Mouse (Mus musculus): ENCODE measurements around the gene Itpa. TPM values are rescaled to one million over a fixed set of nuclear protein-coding genes. Genes with fewer than 3 reads are reported as not detected.

Gene Itpa
- polyA plus RNA-seq, 1 experiment from 2014 or later: 145 TPM

- Histone ChIP-seq H3K4me2 (no peak overlapping the region), H3K27me3 (peaks cover 8% of the 10 kb centered on the region), H3K27ac (no peak overlapping the region), H3K4me1 (no peaks in the 10 kb centered on the region), H3K36me3 (replicated peaks) (peaks cover 8% of the 10 kb centered on the region), H3K9me3 (no peaks in the 10 kb centered on the region), H3K9ac (no peak overlapping the region), H3K4me3 (replicated peaks) (no peak overlapping the region)
- 69% methylated on average over 9 of the region's 9 CpGs for WGBS
- ATAC-seq (ENCODE audit: low FRiP score): no peak
These were observed 36.9 kb downstream of the Itpa start for GRCm38 (mm10) chr2:130704040-130705001.

GRCm38 (mm10) chr2:130705178-130705577 is 37.8 kb downstream of the Itpa start:
- peaks cover 16% of the 10 kb centered on the region for H3K36me3 ChIP-seq (replicated peaks)
- H3K27me3 ChIP-seq: peaks cover 2% of the 10 kb centered on the region; the same call in 1 of the 2 replicates
- H3K9me3 ChIP-seq: no peaks in the 10 kb centered on the region
- H3K27ac ChIP-seq: no peak overlapping the region
- 69% methylated on average over 6 of the region's 6 CpGs for WGBS
- H3K4me3 ChIP-seq (replicated peaks): no peak overlapping the region
- no peak overlapping the region for H3K9ac ChIP-seq
- H3K4me2 ChIP-seq: no peak overlapping the region
- no peak for ATAC-seq (ENCODE audit: low FRiP score)
- H3K4me1 ChIP-seq: no peaks in the 10 kb centered on the region

GRCm38 (mm10) chr2:130706602-130707001 is 39.2 kb downstream of the Itpa start:
- Histone ChIP-seq H3K9me3 (no peaks in the 10 kb centered on the region), H3K27me3 (no peaks in the 10 kb centered on the region), H3K4me3 (replicated peaks) (no peak overlapping the region), H3K27ac (no peak overlapping the region), H3K4me1 (no peaks in the 10 kb centered on the region), H3K36me3 (replicated peaks) (peaks cover 30% of the 10 kb centered on the region), H3K9ac (no peak overlapping the region), H3K4me2 (no peak overlapping the region)
- WGBS: 71% methylated on average over 4 of the region's 4 CpGs
- no peak for ATAC-seq (ENCODE audit: low FRiP score)

- Histone ChIP-seq H3K4me1 (no peaks in the 10 kb centered on the region), H3K36me3 (replicated peaks) (peaks cover 35% of the 10 kb centered on the region), H3K9me3 (no peaks in the 10 kb centered on the region), H3K4me3 (replicated peaks) (no peak overlapping the region), H3K27ac (no peak overlapping the region), H3K27me3 (no peaks in the 10 kb centered on the region), H3K4me2 (no peak overlapping the region), H3K9ac (no peak overlapping the region)
- WGBS: 64% methylated on average over 10 of the region's 10 CpGs
- no peak for ATAC-seq (ENCODE audit: low FRiP score)
These were observed 39.6 kb downstream of the Itpa start for GRCm38 (mm10) chr2:130707057-130707456.

GRCm38 (mm10) chr2:130717951-130718350 is 50.5 kb downstream of the Itpa start:
- H3K9ac ChIP-seq: no peak overlapping the region
- no peak overlapping the region for H3K27ac ChIP-seq
- no peak overlapping the region for H3K4me2 ChIP-seq
- no peaks in the 10 kb centered on the region for H3K9me3 ChIP-seq
- H3K4me3 ChIP-seq (replicated peaks): no peak overlapping the region
- no peak for ATAC-seq (ENCODE audit: low FRiP score)
- 76% methylated on average over 6 of the region's 6 CpGs for WGBS
- no peaks in the 10 kb centered on the region for H3K27me3 ChIP-seq
- no peaks in the 10 kb centered on the region for H3K4me1 ChIP-seq
- H3K36me3 ChIP-seq (replicated peaks): peaks cover 58% of the 10 kb centered on the region

- Histone ChIP-seq H3K4me3 (replicated peaks) (no peak overlapping the region), H3K27ac (no peak overlapping the region), H3K9me3 (no peaks in the 10 kb centered on the region), H3K27me3 (no peaks in the 10 kb centered on the region), H3K4me1 (no peaks in the 10 kb centered on the region), H3K9ac (no peak overlapping the region), H3K36me3 (replicated peaks) (peaks cover 75% of the 10 kb centered on the region), H3K4me2 (no peak overlapping the region)
- 80% methylated on average over 4 of the region's 4 CpGs for WGBS
- no peak for ATAC-seq (ENCODE audit: low FRiP score)
These were observed 57.0 kb downstream of the Itpa start for GRCm38 (mm10) chr2:130724369-130724768.

- Histone ChIP-seq H3K4me3 (replicated peaks) (no peak overlapping the region), H3K27me3 (no peaks in the 10 kb centered on the region), H3K4me2 (no peak overlapping the region), H3K36me3 (replicated peaks) (peaks cover 93% of the 10 kb centered on the region), H3K4me1 (no peaks in the 10 kb centered on the region), H3K9ac (no peak overlapping the region), H3K27ac (no peak overlapping the region), H3K9me3 (no peaks in the 10 kb centered on the region)
- 94% methylated on average over 1 of the region's 1 CpGs for WGBS
- no peak for ATAC-seq (ENCODE audit: low FRiP score)
These were observed 60.3 kb downstream of the Itpa start for GRCm38 (mm10) chr2:130727752-130728151.

- 97% methylated on average over 2 of the region's 2 CpGs for WGBS
- H3K9me3 ChIP-seq: no peaks in the 10 kb centered on the region
- no peak for ATAC-seq (ENCODE audit: low FRiP score)
- no peak overlapping the region for H3K4me2 ChIP-seq
- no peaks in the 10 kb centered on the region for H3K27me3 ChIP-seq
- H3K4me3 ChIP-seq (replicated peaks): no peak overlapping the region
- H3K36me3 ChIP-seq (replicated peaks): peaks cover 84% of the 10 kb centered on the region
- H3K4me1 ChIP-seq: no peaks in the 10 kb centered on the region
- H3K9ac ChIP-seq: no peak overlapping the region
- H3K27ac ChIP-seq: no peak overlapping the region
These were observed 61.6 kb downstream of the Itpa start for GRCm38 (mm10) chr2:130728906-130729585.

- no peak overlapping the region for H3K27ac ChIP-seq
- no peak overlapping the region for H3K4me3 ChIP-seq (replicated peaks)
- WGBS: 92% methylated on average over 9 of the region's 9 CpGs
- peaks cover 80% of the 10 kb centered on the region for H3K36me3 ChIP-seq (replicated peaks)
- no peaks in the 10 kb centered on the region for H3K9me3 ChIP-seq
- no peak overlapping the region for H3K4me2 ChIP-seq
- H3K9ac ChIP-seq: no peak overlapping the region
- no peaks in the 10 kb centered on the region for H3K4me1 ChIP-seq
- no peaks in the 10 kb centered on the region for H3K27me3 ChIP-seq
- no peak for ATAC-seq (ENCODE audit: low FRiP score)
These were observed 63.3 kb downstream of the Itpa start for GRCm38 (mm10) chr2:130730746-130731145.

Other genes starting within 250 kb of the Itpa start
- gene Vps16, start 243.3 kb upstream of the Itpa start, polyA plus RNA-seq (2016; fragmentation: Nextera tagmentation; extraction: Ambion mirVana): 133 and 137 TPM in 2 replicates
- gene Pced1a, start 242.9 kb upstream of the Itpa start, polyA plus RNA-seq (2016; fragmentation: Nextera tagmentation; extraction: Ambion mirVana): 10.9 TPM in 2 replicates
- gene Ptpra, start 217.3 kb upstream of the Itpa start, polyA plus RNA-seq (2016; fragmentation: Nextera tagmentation; extraction: Ambion mirVana): 130 and 138 TPM in 2 replicates
- gene Mrps26, start 103.9 kb upstream of the Itpa start, polyA plus RNA-seq (2016; fragmentation: Nextera tagmentation; extraction: Ambion mirVana): 67.0 and 70.9 TPM in 2 replicates
- gene Oxt, start 91.4 kb upstream of the Itpa start, polyA plus RNA-seq (2016; fragmentation: Nextera tagmentation; extraction: Ambion mirVana): not detected in 2 replicates
- not detected in 2 replicates for gene Avp, start 85.1 kb upstream of the Itpa start, polyA plus RNA-seq (2016; fragmentation: Nextera tagmentation; extraction: Ambion mirVana)
- 16.8 and 19.3 TPM in 2 replicates for gene Fastkd5, start 37.6 kb upstream of the Itpa start, polyA plus RNA-seq (2016; fragmentation: Nextera tagmentation; extraction: Ambion mirVana)
- gene Ubox5, start 37.6 kb upstream of the Itpa start, polyA plus RNA-seq (2016; fragmentation: Nextera tagmentation; extraction: Ambion mirVana): 13.1 and 16.9 TPM in 2 replicates
- gene Lzts3, start 24.8 kb upstream of the Itpa start, polyA plus RNA-seq (2016; fragmentation: Nextera tagmentation; extraction: Ambion mirVana): 7.2 and 7.4 TPM in 2 replicates
- gene Ddrgk1, start 3.0 kb upstream of the Itpa start, polyA plus RNA-seq (2016; fragmentation: Nextera tagmentation; extraction: Ambion mirVana): 47.8 and 49.7 TPM in 2 replicates
- 0.82 and 1.1 TPM in 2 replicates for gene Slc4a11, start 29.9 kb downstream of the Itpa start, polyA plus RNA-seq (2016; fragmentation: Nextera tagmentation; extraction: Ambion mirVana)
- 78.6 and 79.5 TPM in 2 replicates for gene 4930402H24Rik, start 238.8 kb downstream of the Itpa start, polyA plus RNA-seq (2016; fragmentation: Nextera tagmentation; extraction: Ambion mirVana)
- gene Atrn, start 238.9 kb downstream of the Itpa start, polyA plus RNA-seq (2016; fragmentation: Nextera tagmentation; extraction: Ambion mirVana): 11.8 and 11.9 TPM in 2 replicates

Data from forebrain, embryonic 12.5 days (tissue).